Mouse (Mus musculus) intestine, embryonic 16.5 days (tissue): ENCODE measurements around the gene Amigo3. TPM values are rescaled to one million over a fixed set of nuclear protein-coding genes. Genes with fewer than 3 reads are reported as not detected.

Experiments used
- ATAC-seq: fragments of 200-750 bp; cut with Nextera tagmentation; 2 replicates; pipeline ENCODE4 v1.8.0; 2017; ENCODE audit warnings: moderate TSS enrichment, moderate library complexity
- H3K27ac ChIP-seq: fragments of 300-500 bp; sonication (generic); 2 replicates; pipeline ENCODE4 v1.5.1; 2014; ENCODE audit warnings: mild to moderate bottlenecking, low read length
- H3K27me3 ChIP-seq: fragments of 300-500 bp; sonication (generic); replicated peaks from 2 replicates; pipeline ENCODE4 v1.6.1; 2014; ENCODE audit warnings: low read length, control low read depth, mixed read lengths; ENCODE audit not compliant: control insufficient read depth, insufficient read depth
- H3K36me3 ChIP-seq: fragments of 300-500 bp; sonication (generic); 2 replicates; pipeline ENCODE4 v1.6.1; 2014; ENCODE audit warnings: low read length, control low read depth; ENCODE audit not compliant: control insufficient read depth, insufficient read depth
- H3K4me1 ChIP-seq: fragments of 300-500 bp; sonication (generic); 2 replicates; pipeline ENCODE4 v1.6.1; 2014; ENCODE audit warnings: low read length, control low read depth, mixed read lengths; ENCODE audit not compliant: control insufficient read depth, insufficient read depth
- H3K4me2 ChIP-seq: fragments of 300-500 bp; sonication (generic); 2 replicates; pipeline ENCODE4 v1.6.1; 2014; ENCODE audit warnings: low read depth, low read length, control low read depth
- H3K4me3 ChIP-seq: fragments of 300-500 bp; sonication (generic); 2 replicates; pipeline ENCODE4 v1.5.1; 2014; ENCODE audit warnings: mild to moderate bottlenecking, low read length
- H3K9ac ChIP-seq: fragments of 300-500 bp; sonication (generic); 2 replicates; pipeline ENCODE4 v1.6.1; 2014; ENCODE audit warnings: low read depth, low read length
- H3K9me3 ChIP-seq: fragments of 300-500 bp; sonication (generic); 2 replicates; pipeline ENCODE4 v1.6.1; 2016; ENCODE audit warnings: low read length, control low read depth; ENCODE audit not compliant: control insufficient read depth
- WGBS: fragments of 180-500 bp; shearing (Covaris S2); extraction: QIAGEN DNeasy Blood & Tissue Kit; methylation state at CpG from one replicate; pipeline ENCODE4 v1.1.7; 2014; 5-methylcytosine and 5-hydroxymethylcytosine counted together
- polyA plus RNA-seq: library from polyadenylated mRNA; unstranded; fragments of >200 nt; fragmentation: Nextera tagmentation; extraction: Ambion mirVana; gene quantifications from 2 replicates; pipeline ENCODE4 v1.2.1, GENCODE M21; 2015

The Amigo3 gene
- polyA plus RNA-seq, 1 experiment from 2014 or later: 3.2 TPM

DNA sequence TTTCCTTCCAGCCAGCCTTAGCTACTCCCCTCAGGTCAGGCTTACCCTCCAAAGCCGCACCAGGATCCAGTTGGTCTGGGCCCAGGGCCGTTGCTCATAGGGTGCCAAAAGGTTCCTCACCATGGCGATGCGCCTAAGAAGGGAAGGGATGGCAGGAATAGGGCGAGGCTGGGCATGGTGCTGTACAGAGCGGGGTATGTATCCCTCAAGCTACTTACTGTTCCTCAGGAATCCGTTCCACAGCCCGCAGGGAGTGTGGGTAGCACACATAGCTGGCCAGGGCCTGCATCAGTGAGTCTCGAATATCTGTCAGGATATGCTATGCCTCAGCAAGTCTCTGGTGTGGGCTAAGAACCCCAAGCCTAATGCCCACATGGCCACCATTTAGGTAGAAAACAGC lies 5.3 kb downstream of the Amigo3 start:
- no peaks in the 10 kb centered on the region for H3K9me3 ChIP-seq
- H3K4me3 ChIP-seq: no peak overlapping the region
- no peak for ATAC-seq
- H3K4me2 ChIP-seq: no peak overlapping the region
- peaks cover 8% of the 10 kb centered on the region for H3K4me1 ChIP-seq
- no peak overlapping the region for H3K9ac ChIP-seq
- peaks cover 16% of the 10 kb centered on the region for H3K36me3 ChIP-seq
- no peaks in the 10 kb centered on the region for H3K27me3 ChIP-seq
- H3K27ac ChIP-seq: no peak overlapping the region
- WGBS: 92% methylated on average over 9 of the region's 9 CpGs

GRCm38 (mm10) chr9:108062142-108062541 lies 9.2 kb downstream of the Amigo3 start:
- peaks cover 5% of the 10 kb centered on the region for H3K36me3 ChIP-seq
- no peak overlapping the region for H3K4me2 ChIP-seq
- H3K4me1 ChIP-seq: no peaks in the 10 kb centered on the region
- H3K27me3 ChIP-seq: no peaks in the 10 kb centered on the region
- no peaks in the 10 kb centered on the region for H3K9me3 ChIP-seq
- H3K9ac ChIP-seq: no peak overlapping the region
- H3K27ac ChIP-seq: no peak overlapping the region
- no peak for ATAC-seq
- H3K4me3 ChIP-seq: no peak overlapping the region
- 86% methylated on average over 3 of the region's 3 CpGs for WGBS

DNA sequence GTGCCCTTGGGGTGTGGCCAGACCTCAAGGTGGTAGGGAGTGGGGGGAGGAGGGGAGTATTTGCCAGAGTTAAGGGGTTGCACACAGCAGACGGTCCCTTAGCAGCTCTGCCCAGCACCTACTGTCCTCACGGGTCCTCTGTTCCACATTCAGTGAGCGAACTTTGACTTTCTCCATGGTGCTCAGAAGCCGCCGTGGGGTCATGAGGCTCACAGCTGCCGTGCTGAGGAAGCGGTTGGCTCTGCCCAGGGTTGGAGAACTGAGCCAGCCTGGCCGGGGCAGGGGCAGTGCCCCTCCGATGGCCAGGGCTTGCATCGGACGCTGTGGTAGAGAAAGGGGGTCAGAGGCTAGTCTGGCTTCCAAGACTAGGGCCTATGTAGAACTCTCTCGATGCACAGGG lies 10.4 kb downstream of the Amigo3 start:
- Histone ChIP-seq H3K4me1 (0 out of 2 replicates have a peak, but pooled peaks cover 2% of the 10 kb centered on the region), H3K27ac (no peak overlapping the region), H3K9me3 (no peaks in the 10 kb centered on the region), H3K36me3 (peaks cover 5% of the 10 kb centered on the region), H3K27me3 (no peaks in the 10 kb centered on the region), H3K4me2 (no peak overlapping the region), H3K4me3 (no peak overlapping the region), H3K9ac (no peak overlapping the region)
- 84% methylated on average over 12 of the region's 12 CpGs for WGBS
- ATAC-seq: no peak

- Histone ChIP-seq H3K27ac (no peak overlapping the region), H3K4me3 (no peak overlapping the region), H3K36me3 (no peaks in the 10 kb centered on the region; the same call in 1 of the 2 replicates), H3K9ac (no peak overlapping the region), H3K27me3 (no peaks in the 10 kb centered on the region), H3K4me2 (no peak overlapping the region), H3K9me3 (no peaks in the 10 kb centered on the region), H3K4me1 (0 out of 2 replicates have a peak, but pooled peaks cover 2% of the 10 kb centered on the region)
- peak; percentile 53; the same call in 1 of the 2 replicates for ATAC-seq
- WGBS: 37% methylated on average over 5 of the region's 5 CpGs
These were observed 12.6 kb downstream of the Amigo3 start for GRCm38 (mm10) chr9:108065491-108066011.

GRCm38 (mm10) chr9:108067199-108067598 lies 14.2 kb downstream of the Amigo3 start:
- no peak overlapping the region for H3K27ac ChIP-seq
- ATAC-seq: no peak
- no peak overlapping the region for H3K9ac ChIP-seq
- H3K9me3 ChIP-seq: no peaks in the 10 kb centered on the region
- no peak overlapping the region for H3K4me2 ChIP-seq
- H3K27me3 ChIP-seq: no peaks in the 10 kb centered on the region
- peaks cover 3% of the 10 kb centered on the region; the same call in 1 of the 2 replicates for H3K4me1 ChIP-seq
- 83% methylated on average over 7 of the region's 7 CpGs for WGBS
- H3K4me3 ChIP-seq: no peak overlapping the region
- peaks cover 4% of the 10 kb centered on the region for H3K36me3 ChIP-seq

GRCm38 (mm10) chr9:108067900-108068299 lies 14.9 kb downstream of the Amigo3 start:
- Histone ChIP-seq H3K4me1 (peaks cover 5% of the 10 kb centered on the region; the same call in 1 of the 2 replicates), H3K36me3 (peaks cover 4% of the 10 kb centered on the region), H3K4me3 (no peak overlapping the region), H3K4me2 (no peak overlapping the region), H3K9ac (no peak overlapping the region), H3K27me3 (no peaks in the 10 kb centered on the region), H3K9me3 (no peaks in the 10 kb centered on the region), H3K27ac (no peak overlapping the region)
- 16% methylated on average over 8 of the region's 8 CpGs for WGBS
- peak; percentile 34 for ATAC-seq

DNA sequence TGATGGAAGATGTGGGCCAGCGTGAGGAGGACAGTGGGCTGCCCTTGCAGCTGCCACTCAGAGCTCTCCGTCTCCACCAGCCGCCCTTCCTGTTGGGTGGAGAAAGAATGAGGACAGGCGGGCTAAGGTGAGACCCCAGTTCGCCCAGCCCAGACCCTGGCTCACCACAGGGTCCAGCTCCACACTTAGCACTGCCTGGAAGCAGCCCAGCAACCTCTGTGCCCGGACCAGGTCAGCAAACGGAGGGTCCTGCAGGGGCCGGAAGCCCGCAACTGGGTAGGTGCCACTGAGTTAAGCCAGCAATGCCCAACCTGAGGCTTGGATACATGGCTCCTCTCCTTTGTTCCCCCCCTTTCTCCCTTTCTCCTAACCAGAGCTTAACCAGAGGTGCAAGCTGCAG lies 16.0 kb downstream of the Amigo3 start:
- peaks cover 4% of the 10 kb centered on the region; the same call in 1 of the 2 replicates for H3K36me3 ChIP-seq
- ATAC-seq: no peak
- WGBS: 90% methylated on average over 9 of the region's 9 CpGs
- H3K4me2 ChIP-seq: no peak overlapping the region
- H3K27me3 ChIP-seq: no peaks in the 10 kb centered on the region
- no peaks in the 10 kb centered on the region for H3K9me3 ChIP-seq
- peaks cover 5% of the 10 kb centered on the region; the same call in 1 of the 2 replicates for H3K4me1 ChIP-seq
- no peak overlapping the region for H3K9ac ChIP-seq
- no peak overlapping the region for H3K4me3 ChIP-seq
- no peak overlapping the region for H3K27ac ChIP-seq

DNA sequence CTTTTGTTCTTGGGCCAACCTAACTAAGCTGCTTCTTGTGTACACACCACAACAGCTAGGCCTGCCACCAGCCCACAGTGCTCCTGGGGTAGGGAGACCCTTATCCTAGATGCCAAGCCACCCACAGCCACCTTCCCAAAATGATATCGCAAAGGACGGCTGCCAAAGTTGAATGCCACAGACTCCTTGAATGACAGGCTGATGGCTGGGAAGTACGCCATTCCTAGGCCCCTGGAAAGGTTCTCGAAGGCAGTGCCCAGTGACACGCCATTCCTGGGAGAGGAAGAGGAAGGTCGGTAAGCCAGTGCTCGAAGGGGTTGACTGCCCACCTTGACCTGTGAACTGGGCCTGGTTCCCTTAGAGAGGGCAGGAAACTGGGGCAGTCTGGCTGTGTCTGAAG lies 16.6 kb downstream of the Amigo3 start:
- no peak overlapping the region for H3K4me2 ChIP-seq
- H3K27ac ChIP-seq: no peak overlapping the region
- no peak overlapping the region for H3K4me3 ChIP-seq
- WGBS: 91% methylated on average over 7 of the region's 7 CpGs
- H3K27me3 ChIP-seq: no peaks in the 10 kb centered on the region
- H3K9me3 ChIP-seq: no peaks in the 10 kb centered on the region
- no peak overlapping the region for H3K9ac ChIP-seq
- H3K4me1 ChIP-seq: peaks cover 5% of the 10 kb centered on the region; the same call in 1 of the 2 replicates
- H3K36me3 ChIP-seq: peaks cover 4% of the 10 kb centered on the region; the same call in 1 of the 2 replicates
- ATAC-seq: no peak

DNA sequence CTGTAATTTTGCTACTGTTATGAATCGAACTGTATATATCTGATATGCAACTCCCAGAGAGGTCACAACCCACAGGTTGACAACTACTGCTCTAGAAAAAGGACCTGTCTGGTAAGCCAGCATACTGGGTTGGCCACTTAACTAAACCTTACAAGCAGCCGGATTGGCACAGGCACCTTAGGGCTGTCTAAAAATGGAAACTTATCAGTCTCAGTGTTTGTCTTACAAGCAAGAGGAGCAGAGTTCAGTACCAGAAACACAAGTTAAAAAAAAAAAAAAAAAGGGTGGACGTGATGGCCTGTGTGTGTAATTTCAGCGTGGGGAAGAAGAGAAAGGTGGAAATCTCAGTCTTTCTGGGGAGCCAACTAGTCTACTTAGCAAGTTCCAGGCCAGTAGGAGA lies 18.8 kb downstream of the Amigo3 start:
- H3K4me2 ChIP-seq: no peak overlapping the region
- H3K27me3 ChIP-seq: no peaks in the 10 kb centered on the region
- WGBS: 71% methylated on average over 4 of the region's 4 CpGs
- H3K4me1 ChIP-seq: peaks cover 5% of the 10 kb centered on the region; the same call in 1 of the 2 replicates
- peaks cover 4% of the 10 kb centered on the region; the same call in 1 of the 2 replicates for H3K36me3 ChIP-seq
- no peaks in the 10 kb centered on the region for H3K9me3 ChIP-seq
- no peak overlapping the region for H3K27ac ChIP-seq
- no peak overlapping the region for H3K9ac ChIP-seq
- ATAC-seq: peak; percentile 49; the same call in 1 of the 2 replicates
- H3K4me3 ChIP-seq: no peak overlapping the region

DNA sequence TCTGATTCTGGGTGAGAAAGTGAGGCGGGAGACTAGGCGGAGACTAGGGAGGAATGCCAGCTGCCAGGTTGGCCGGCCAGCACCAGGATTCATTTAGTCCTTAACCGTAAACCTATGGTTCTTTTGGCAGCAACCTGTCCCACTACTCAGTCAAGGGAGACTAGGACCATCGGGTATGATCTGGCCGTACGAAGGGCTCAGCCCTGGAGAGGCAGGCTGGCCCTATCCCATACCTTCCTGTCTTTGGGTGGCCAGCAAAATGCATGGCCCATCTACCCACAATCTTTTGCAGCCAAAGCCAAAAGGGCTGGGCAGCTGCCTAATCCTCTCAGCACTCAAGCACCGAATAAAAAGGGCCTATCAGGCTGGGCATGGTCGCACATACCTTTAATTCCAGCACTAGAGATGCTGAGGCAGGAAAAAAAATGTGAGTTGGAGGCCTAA lies 19.5 kb downstream of the Amigo3 start:
- Histone ChIP-seq H3K27ac (no peak overlapping the region), H3K4me1 (peaks cover 5% of the 10 kb centered on the region; the same call in 1 of the 2 replicates), H3K27me3 (no peaks in the 10 kb centered on the region), H3K9me3 (no peaks in the 10 kb centered on the region), H3K36me3 (peaks cover 4% of the 10 kb centered on the region; the same call in 1 of the 2 replicates), H3K4me3 (no peak overlapping the region), H3K9ac (no peak overlapping the region), H3K4me2 (no peak overlapping the region)
- 60% methylated on average over 9 of the region's 9 CpGs for WGBS
- no peak for ATAC-seq
